Mouse (Mus musculus) cerebellum, adult 2 months (tissue): ENCODE results near the gene Ift88.

Source experiments
- CTCF ChIP-seq: fragments of 200-500 bp; IDR thresholded peaks from 2 replicates; pipeline ENCODE4 v1.5.1; 2011; ENCODE audit warnings: low read depth, mild to moderate bottlenecking, control low read depth, low read length, moderate library complexity, borderline replicate concordance; ENCODE audit not compliant: insufficient read depth
- POLR2A ChIP-seq: fragments of 200-500 bp; IDR thresholded peaks from 2 replicates; pipeline ENCODE4 v1.6.1; 2011; ENCODE audit warnings: low read length, control low read depth, borderline replicate concordance; ENCODE audit not compliant: insufficient read depth

DNA sequence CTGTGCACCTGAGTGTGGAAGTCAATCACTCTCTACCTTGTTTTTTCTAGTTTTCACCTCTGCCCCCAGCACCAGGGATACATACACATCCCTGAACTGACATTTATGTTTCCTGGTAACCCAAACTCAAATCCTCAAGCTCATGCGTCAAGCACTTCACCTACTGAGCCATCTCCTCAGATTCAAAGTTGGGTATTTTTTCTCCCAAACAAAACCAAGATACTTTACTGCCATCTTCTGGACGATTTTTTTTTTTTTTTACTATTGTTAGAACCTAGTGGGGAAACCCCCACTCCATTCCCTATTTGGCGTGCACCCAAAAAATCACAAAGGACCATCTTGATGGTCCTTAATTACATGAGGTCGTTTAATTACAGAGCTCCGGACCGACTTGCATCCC, 14.8 kb upstream of the Ift88 start:
- TF ChIP-seq CTCF = no peak
- TF ChIP-seq POLR2A = no peak
